Mouse (Mus musculus) thymus, postnatal 0 days (tissue): ENCODE measurements around the gene Lcn3. TPM values are rescaled to one million over a fixed set of nuclear protein-coding genes. Genes with fewer than 3 reads are reported as not detected.
"Not testable (repeated sequence)": the region's sequence is repeated elsewhere in the genome, so short reads cannot be mapped to it uniquely, and the experiment has no call there.

ENCODE experiments used
- DNase-seq: peaks from one replicate; pipeline ENCODE4 v3.0.0-alpha.2; 2015; ENCODE audit warnings: low spot score
- polyA plus RNA-seq: library from polyadenylated mRNA; unstranded; fragments of >200 nt; fragmentation: Nextera tagmentation; extraction: Ambion mirVana; gene quantifications from 2 replicates; pipeline ENCODE4 v1.2.1, GENCODE M21; 2015

Gene Lcn3
- polyA plus RNA-seq: 0.45 and 0.56 TPM in 2 replicates

DNA sequence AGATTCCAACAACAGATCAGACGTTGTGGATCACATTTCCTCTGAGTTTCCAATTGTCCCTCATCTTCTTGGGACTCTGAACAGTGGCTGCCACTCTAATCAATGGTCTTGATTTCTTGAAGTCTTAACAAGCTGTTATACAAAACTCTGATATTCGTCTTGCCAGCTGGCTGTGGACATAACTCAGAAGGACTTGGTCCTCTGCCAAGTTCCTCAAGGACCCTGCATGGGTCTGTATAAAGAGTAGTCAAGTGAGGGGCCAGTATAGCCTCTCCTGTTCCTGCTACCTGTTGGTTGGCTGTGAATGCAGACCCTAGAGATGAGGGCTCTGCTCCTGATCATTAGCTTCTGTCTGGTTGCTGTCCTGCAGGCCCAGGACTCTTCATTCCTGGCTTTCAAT, at the start of gene Lcn3:
TSS of gene Lcn3 (plus strand) at position 301 of the 400 bp plus-strand sequence.
- no peak for DNase-seq

DNA sequence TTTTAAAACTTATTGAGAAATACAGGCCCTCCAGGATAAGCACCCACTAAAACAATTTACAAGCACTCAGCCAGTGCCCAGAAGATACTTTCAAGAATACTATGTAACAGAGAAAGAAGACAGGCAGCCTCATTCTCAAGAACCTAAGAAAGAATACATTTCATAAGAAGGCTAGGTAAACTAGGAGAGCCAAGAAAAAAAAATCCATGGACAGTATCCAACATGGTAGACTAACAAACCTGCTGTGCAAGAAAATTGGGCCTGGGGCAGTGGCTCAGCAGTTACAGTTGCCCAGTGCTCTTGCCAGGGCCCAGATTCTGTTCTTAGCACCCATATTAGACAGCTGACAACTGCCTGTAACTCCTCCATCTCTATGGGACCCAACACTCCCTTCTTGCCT, 48.1 kb upstream of the Lcn3 start:
- no peak for DNase-seq

DNA sequence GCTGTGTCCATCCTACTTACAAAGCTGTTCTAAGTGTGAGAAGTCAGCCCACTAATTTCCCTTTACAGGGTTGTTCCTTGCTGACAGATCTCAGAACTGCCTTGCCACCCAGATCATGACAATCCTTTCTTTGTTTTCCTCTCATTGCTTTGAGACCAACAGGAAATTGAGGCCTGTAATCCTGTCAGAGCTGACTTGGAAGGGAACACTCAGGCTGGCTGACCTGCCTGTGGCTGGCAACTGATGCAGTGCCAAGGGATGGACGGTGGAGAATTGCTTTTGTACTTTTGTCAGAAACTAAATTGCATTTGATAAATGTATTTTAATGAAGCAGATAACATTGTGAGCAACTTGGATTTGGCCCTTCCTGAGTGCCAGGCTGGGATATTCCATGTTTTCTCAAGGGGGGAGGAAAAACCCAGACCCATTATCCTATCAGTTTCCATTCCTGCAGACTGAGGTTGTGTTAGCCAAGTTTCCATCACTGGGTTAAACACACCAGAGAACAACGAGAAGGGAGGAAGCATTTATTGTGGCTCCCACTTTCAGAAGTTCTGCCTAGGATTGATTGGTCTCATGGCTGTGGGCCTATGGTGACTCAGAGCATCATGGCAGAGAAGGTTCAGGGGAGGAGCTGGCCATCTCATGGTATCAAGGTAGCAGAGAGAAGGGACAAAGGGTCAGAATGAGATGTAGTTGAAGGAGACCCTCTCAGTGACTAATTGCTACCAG, 32.0 kb upstream of the Lcn3 start:
- no peak for DNase-seq

DNA sequence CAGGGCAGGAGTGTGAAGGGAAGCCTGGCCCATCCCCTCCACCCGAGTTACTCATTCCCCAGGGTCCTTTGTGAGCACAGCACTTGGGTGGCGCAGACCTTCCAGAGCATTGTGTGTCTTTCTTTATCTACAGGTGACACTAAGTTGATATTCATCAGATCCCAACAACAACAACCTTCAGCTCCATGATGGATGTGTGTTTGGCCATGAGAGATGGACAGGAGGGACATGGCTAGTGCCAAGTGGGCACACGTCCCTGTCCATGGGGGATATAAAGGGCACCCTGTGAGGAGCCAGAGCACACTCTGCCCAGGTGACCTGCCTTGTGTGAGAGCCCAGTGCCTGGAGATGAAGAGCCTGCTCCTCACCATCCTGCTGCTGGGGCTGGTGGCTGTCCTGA, 28.7 kb upstream of the Lcn3 start, which contains the start of gene Obp2b:
TSS of gene Obp2b (plus strand) at position 301 of the 400 bp plus-strand sequence.
- DNase-seq: not testable (repeated sequence)

DNA sequence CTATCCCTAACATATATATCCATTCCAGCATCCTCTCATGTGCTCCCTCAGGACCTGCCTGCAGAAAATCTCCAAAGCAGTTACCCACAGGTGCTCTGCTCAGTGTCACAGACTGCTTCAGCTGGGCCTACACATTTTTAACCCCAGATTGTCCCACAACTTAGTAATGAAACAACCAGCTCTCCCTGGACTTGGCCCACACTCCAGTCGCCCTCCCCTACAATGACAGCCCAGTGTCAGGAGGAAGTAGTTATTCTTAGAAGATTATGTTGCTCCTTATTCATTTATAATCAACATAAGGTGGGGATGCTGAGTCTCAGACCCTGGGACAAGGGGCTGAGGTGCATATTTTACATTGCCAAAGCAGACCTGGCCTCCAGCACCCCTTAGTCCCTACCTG, 23.7 kb upstream of the Lcn3 start:
- DNase-seq: no peak

DNA sequence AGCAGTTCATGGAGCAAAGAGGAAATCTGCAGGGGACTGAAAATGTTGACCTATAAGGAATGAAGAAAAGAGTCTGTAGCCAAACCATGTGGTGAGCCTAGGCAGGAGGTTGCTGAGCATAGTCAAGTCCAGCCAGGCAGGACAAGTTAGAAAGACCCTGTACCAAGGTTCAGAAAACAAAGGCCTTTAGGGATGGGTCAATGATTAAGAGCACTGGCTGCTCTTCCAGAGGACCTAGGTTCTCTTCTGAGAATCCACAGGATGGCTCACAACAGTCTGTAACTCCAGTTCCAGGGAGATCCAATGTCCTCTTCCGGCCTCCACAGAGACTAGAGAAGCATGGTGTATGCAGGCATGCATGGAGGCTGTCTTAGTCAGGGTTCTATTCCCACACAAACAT, 11.2 kb upstream of the Lcn3 start:
- no peak for DNase-seq

DNA sequence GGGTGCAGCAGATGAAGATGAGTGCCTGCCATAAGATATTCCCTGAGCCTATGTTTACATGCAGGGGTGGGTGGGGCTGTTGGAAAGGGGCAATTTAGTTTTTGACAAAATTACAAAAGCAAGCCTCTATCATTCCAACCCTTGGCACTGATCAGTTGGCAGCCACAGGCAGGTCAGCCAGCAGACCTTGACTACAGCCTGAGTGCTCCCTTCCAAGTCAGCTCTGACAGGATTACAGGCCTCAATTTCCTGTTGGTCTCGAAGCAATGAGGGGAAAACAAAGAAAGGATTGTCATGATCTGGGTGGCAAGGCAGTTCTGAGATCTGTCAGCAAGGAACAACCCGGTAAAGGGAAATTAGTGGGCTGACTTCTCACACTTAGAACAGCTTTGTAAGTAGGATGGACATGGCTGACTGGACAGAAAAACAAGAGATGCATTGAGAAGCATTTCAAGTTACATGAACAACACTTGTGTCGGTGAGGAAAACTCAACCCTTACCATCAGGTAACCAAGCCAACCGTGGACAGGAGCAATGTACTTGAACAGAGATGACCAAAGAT, 7.2 kb upstream of the Lcn3 start:
- DNase-seq: no peak

DNA sequence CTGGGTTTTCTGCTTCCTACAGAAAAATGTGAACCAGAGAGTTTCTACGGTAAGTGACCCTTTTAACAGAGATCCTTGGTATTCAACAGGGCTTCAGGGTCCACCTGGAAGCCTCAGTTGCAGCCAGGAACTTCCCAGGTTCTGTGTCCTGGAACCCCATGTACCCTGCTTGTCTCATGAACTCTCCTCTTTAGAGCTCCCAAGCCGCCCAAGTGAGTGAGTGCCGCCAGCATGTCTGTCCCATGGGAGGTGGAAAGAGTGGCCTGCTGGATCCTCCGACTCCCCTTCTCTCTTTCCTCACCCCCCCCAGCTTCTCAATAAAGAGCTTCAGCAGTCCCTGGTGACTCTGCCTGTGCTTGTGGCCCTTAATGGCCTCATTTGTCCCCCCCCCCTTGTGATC, 2.4 kb downstream of the Lcn3 start:
- DNase-seq: no peak

DNA sequence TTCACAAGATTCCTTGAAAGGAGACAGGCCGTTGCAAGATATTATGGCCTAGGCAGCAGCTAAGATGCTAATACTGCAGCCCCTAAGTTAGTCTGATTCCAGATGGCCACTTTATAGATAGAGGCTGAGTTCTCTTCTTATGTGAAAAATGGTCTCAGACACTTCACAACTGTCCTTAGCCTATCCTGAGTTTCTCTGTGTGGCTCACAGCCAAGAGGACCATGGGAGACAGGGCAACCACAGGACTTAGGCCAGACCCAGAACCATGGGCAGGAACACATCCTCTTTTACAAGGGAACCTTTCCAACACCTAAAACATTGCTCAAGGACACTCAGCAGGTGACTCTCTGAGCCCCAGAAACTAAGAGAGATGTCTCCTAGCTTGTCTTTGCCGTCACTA, 8.1 kb downstream of the Lcn3 start:
- no peak for DNase-seq

DNA sequence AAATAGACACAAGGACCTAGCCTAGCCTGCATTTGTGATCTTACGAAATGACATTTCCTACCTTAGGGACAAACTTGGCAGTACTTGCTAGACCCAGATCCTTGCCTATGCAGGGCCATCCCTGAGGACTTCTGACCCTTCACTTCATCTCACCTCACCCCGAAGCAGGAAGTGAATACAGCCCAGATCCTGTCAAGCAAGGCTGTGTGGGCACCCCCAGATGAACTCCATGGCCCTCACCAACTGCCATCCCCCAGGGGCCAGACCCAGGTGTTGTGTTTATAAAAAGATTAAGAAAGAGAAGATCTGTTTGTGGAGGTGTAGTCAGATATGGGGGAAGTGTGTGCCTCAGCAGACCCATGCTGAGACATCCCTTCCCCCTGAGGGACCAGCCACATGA, 9.3 kb downstream of the Lcn3 start:
- no peak for DNase-seq

DNA sequence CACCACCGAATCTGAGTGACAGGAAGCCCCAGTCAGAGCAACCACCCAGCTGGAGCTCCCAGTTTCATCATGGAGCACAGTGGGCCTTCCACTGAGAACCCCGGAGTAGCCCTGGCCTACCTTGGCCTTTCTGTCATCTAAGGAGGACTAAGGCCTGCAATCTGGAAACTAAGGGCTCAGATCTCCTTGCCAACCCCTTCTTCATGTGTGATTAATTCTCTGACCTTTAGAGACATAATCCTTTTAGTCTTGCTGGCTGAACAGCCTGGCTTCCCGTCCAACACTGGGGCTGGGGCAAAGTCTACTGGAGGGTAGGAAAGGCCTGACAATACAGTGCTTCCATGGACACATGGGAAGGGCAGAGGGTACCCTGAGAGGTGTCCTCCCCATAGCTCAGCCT, 10.6 kb downstream of the Lcn3 start:
- no peak for DNase-seq

DNA sequence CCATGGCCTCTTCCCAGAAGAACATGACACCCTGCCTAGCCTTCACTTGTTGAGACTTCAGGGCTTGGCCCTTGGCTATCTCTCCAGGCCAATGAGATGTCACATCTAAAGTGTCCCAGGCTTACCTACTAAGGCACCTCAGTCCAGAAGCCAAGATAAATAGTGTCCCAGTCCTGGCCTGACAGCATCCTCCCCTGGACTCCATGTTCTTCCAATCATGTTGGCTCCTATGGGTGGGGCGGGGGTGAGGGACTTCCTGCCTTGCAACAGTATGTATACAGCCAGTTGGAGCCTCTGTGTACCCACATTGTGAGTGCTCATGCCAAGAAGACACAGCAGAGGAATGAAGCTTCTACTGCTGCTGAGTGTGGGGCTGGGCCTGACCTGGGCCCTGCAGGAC, 11.3 kb downstream of the Lcn3 start, which contains the start of gene Lcn11:
TSS of gene Lcn11 (plus strand) at position 301 of the 400 bp plus-strand sequence.
- no peak for DNase-seq

DNA sequence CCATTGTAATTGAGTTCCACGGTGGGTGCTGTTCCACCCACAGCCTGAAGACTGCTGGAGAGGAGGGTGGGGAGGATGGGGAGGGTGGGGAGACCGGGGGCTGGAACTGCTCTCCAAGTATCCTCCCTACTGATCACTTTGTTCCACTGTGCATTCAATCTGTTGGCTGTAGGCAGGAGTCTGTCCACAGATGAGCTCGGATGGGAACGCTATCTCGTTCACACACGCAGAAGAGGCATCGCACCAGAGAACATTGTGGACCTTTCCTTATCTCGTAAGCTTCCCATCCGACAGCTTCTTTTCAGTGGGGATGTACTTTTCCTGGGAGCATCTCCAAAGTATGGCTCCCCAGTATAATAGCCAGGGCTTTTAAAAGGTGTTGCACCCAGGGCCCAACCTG, 13.7 kb downstream of the Lcn3 start:
- no peak for DNase-seq

DNA sequence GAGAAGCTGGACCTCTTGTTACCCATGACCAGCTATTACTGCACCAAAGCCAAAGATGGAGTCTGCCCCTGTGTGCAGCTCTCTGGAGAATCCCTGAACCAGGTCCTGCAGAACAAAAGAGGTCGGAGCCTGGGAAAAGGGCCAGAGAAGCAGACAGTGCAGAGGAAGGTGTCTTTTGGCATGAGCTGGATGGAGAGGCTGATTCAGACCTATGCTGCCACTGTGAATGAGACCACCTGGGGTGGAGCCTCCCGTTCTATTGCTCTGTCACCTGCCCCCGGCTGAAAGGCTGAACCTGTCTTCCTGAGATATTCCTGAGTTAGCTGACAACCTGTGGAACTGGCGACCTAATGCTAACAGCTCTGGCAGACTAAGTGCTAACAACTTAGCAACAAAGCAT, 15.6 kb downstream of the Lcn3 start:
- no peak for DNase-seq

DNA sequence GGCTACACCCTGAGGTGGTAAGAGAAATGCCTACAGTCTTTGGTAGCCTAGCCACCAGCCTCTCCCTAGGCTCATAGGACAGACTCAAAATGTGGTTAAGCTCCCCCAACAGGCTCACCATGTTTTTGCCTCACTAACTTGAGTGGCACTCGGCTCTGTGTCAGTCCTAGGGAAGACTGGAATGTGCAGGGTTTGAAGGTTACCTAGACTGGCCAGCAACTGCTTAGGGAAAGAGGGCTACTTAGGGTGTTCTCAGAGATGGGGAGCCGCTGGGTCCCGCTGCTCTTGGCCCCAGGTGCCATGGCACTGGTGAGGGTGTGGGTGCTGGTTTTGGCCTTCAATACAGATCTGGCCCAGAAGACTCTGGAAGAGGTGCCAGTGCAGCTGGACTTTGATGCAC, 16.6 kb downstream of the Lcn3 start, which contains the start of gene Gm13539:
TSS of gene Gm13539 (plus strand) at position 301 of the 400 bp plus-strand sequence.
- DNase-seq: no peak

DNA sequence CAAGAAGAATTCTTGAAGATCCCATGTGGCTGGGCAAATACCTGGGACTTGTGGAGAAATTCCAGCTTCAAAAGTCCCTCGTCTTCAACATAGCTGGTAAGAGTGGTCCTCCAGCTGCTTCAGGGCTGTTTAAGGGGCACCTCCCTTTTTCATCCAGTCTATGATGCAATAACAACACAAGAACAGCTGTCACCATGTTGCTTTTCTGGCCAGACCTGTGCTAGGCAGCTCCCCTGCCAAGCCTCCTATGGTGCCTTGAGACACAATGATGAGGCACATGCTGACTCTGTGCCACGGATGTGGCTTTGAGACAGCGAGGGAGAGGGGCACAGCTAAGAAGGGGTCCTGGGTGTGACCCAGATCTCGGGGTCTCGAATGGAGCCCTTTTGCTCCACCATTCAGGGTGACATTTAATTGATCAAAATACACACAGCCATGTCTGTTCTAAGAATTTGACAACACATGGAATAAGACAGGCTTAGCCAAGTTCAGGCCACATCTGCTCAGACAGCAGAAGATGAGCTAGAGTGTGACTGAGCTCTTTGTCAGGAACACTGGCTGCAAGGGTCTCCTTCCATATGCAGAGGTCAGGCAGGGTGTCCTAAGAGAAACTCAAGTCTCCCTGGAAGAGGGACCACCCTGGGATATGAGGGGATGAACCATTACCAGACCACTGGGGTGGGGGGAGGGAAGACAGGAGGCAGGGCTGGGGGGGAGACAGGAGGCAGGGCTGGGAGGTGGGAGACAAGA, 20.4 kb downstream of the Lcn3 start:
- DNase-seq: no peak

DNA sequence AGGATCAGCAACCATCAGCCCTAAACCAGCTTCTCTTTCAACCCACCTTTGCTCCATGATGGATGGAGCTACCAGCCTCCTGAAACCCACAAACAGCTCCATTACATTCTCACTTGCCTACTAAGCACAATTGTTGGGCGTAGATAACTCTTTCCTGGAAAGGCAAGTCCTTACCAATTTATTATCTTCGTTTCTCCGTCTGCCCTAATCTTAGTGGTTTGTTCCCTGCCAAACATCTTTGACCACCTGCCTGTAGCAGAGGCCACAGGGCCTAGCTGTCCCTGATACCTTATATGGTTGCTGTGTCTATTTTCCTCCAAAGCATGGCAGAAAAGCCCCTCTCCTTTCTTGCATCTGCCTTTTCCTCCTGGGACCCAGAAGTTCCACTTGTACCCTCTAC, 23.7 kb downstream of the Lcn3 start:
- DNase-seq: no peak

DNA sequence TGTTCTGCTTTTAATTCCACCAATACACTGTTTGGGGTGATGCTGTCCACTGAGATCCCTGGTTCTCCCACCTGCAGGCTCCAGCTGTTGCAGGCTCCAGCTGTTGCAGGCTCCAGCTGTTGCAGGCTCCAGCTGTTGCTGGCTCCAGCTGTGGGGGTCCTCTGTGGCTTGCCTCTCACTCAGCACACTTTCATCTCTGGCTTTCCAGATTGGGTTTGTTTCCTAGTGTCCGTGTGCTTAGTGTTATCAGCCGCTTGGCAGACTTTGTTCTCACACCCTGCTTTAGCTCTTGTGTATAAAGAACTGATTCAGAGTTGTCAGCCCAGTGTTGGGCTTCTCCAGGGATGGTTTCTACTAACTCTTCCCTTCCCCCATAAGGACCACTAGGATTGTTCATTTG, 32.3 kb downstream of the Lcn3 start:
- no peak for DNase-seq

DNA sequence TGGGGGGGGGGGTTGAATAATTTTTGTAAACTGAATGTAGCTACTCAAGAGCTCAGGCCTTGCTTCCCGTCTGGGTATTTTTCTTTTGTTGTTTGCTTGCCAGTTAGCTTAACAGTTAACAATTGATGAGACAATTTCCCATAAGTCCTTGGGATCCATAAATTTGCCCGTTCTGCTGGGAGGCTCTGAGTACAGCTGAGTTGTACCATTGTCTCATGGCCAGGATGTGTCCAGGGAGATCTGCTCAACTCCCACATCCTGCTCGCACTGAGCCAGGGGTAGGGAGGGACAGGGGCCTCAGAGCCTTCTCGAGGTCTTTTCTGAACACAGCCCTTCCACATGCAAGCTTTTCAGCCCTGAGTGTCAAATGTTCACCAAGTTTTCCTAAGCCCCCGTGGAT, 32.7 kb downstream of the Lcn3 start:
- no peak for DNase-seq

DNA sequence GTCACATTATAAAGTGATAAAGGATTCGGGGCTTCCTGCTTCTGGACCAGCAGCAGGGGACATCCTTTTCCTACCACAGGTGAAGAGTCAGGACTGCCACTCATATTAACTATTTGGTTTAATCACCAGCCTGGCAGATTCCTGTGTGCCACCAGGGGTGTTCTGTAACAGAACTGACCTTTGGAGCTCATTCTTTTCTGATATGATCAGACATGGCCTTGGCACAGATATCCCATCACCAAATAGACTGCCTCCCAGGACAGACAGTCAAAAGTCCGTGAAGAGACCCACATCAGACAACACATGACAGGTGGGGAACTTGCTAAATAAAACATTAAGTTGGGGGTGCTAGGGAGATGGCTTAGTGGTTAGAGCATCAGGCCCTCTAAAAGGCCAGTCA, 46.3 kb downstream of the Lcn3 start:
- DNase-seq: no peak

DNA sequence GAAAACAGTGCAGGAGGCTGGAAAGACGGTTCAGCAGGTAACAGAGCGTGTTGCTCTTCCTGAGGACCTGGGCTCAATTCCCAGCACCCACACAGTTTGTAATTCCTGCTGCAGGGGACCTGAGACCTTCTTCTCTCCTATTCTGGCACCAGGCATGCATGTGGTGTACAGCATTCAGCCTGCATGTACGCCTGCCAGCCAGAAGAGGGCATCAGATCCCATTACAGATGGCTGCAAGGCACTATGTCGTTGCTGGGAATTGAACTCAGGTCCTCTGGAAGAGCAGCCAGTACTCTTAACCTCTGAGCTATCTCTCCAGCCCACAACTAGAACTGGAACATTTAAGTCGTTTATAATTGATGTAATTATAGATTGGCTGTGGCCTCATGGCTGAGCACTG, 48.0 kb downstream of the Lcn3 start:
- no peak for DNase-seq

DNA sequence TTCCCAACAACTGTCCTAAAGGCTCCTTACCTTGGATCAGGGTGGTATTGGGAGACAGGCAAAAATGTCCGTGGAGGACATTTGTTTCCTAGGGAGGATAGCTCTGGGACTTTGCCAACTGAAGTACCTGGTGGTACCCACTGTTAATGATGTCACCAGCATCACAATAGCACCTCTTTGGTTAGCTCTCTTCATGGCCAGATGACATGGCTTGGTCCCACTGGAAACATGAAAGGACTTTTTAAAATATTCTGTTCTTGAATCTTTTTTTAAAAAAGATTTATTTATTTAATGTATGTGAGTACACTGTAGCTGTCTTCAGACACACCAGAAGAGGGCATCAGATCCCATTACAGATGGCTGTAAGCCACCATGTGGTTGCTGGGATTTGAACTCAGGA, 50.4 kb downstream of the Lcn3 start, which contains the start of gene Glt6d1:
TSS of gene Glt6d1 (minus strand) at position 101 of the 400 bp plus-strand sequence.
- not testable (repeated sequence) for DNase-seq
